Mouse (Mus musculus): ENCODE data around the gene Klkb1.

DNA sequence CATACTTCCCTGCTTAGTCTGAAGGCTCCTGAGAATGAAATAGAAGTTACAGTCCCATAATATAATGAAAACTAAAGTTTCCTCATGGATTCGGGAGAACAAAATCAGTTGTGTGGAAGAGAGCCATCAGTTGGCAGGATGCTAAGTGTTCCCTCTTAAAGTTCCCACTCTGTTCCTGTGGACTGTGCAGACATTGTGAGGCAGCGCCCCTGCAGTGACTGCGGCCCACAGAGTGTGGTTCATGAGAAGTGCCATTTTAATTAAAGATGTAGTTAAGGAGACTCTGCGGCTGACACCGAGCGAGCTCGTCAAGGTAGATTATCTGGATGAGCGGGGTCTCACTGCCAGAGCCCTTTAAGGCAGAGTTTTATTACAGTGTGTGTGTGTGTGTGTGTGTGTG, 7.7 kb upstream of the Klkb1 start:
- TF ChIP-seq CTCF (IDR thresholded peaks at IDR 0.05; ENCODE audit: low read depth) (no peak), EP300 (IDR thresholded peaks at IDR 0.05; ENCODE audit: low read depth) (no peak)

Data from heart, postnatal 0 days (tissue).